9 mouse cellular contexts compared by ENCODE assay signal in the genomic region with DNA sequence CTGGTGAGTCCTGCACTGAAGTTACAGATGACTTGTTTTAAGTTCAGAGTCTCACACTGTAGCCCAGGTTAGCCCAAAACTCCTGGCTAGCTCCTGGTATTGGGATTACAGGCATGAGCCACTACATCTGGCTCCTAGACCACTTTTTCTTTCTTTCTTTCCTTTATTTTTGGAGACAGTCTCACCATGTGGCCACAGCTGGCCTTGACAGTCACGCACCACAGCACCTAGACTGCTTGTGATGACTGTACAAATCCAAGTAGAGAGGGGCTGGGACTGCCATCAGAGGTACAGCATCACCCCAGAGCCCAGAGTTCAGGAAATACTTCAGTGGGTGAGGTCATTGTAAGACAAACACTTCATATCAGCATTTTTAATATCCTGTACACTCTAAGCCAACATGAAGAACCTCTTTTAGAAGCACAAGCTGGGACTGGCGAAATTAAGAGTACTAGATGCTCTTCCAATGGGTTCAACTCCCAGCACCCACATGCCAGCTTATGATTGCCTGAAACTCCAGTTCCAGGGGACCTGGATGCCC. TPM values are rescaled to one million over a fixed set of nuclear protein-coding genes. Genes with fewer than 3 reads are reported as not detected.
DNase-seq lines count a peak whose midpoint lies in the region; ATAC-seq and TF ChIP-seq lines count a peak whose summit lies in the region.
"Had no signal": no experiment of that assay in that cellular context is flagged by ENCODE, and none has a peak within 500 bp of the region (broad histone marks: within the 10 kb centered on the region; RNA-seq: fewer than 3 reads in every experiment).

No protein-coding gene starts in this region.

- H3K79me2 ChIP-seq in CH12.LX (replicated peaks; ENCODE audit: control insufficient read depth, extremely low read depth, insufficient read depth, poor library complexity, severe bottlenecking), result peaks cover 70% of the 10 kb centered on the region

- H3K4me2 ChIP-seq in CH12.LX (ENCODE audit: insufficient read depth, low read depth, poor library complexity, severe bottlenecking), result peak overlapping the region; percentile 89
- peak overlapping the region; percentile 99 for H3K4me2 ChIP-seq in hindbrain, embryonic 12.5 days (replicated peaks)
- H3K4me2 ChIP-seq in lung, postnatal 0 days (replicated peaks; ENCODE audit: low read depth, low read length), result peak overlapping the region; percentile 82; the same call in 1 of the 2 replicates

- ATAC-seq in erythroblast, adult 5-6 weeks (replicated peaks; ENCODE audit: low FRiP score, poor library complexity, severe bottlenecking), result no peak
- ATAC-seq in hindbrain, embryonic 12.5 days (ENCODE audit: low FRiP score), result no peak
- ATAC-seq in lung, postnatal 0 days, result peak; percentile 16
- ATAC-seq in granulocyte monocyte progenitor cell, adult 5-6 weeks (replicated peaks; ENCODE audit: poor library complexity, severe bottlenecking), result no peak

- no peak for TF ChIP-seq POLR2A in CH12.LX (IDR thresholded peaks at IDR 0.05; ENCODE audit: low read depth, low read length)

- TF ChIP-seq RAD21 in CH12.LX (IDR thresholded peaks at IDR 0.05; ENCODE audit: low read depth, low read length), result no peak

- H3K9ac ChIP-seq in CH12.LX (ENCODE audit: insufficient read depth, low read depth), result peak overlapping the region; percentile 100
- H3K9ac ChIP-seq in hindbrain, embryonic 12.5 days, result 0 out of 2 replicates have a peak overlapping the region, but pooled peaks have one; percentile 10
- no peak overlapping the region for H3K9ac ChIP-seq in lung, postnatal 0 days (replicated peaks; ENCODE audit: low read depth)

- TF ChIP-seq CTCF in CH12.LX (conservative IDR thresholded peaks at IDR 0.05 in 1 of 2, IDR thresholded peaks at IDR 0.05 in 1 of 2; ENCODE audit: low read depth in 2 of 2, low read length in 2 of 2), result no peak
- TF ChIP-seq CTCF in lung, postnatal 0 days (IDR thresholded peaks at IDR 0.05), result no peak

- no peaks in the 10 kb centered on the region for H3K27me3 ChIP-seq in erythroblast, embryonic 14.5 days (ENCODE audit: control insufficient read depth)
- H3K27me3 ChIP-seq in CH12.LX (replicated peaks), result peaks cover under 1% of the 10 kb centered on the region
- no peaks in the 10 kb centered on the region for H3K27me3 ChIP-seq in hindbrain, embryonic 12.5 days
- H3K27me3 ChIP-seq in lung, postnatal 0 days (replicated peaks; ENCODE audit: insufficient read depth, low read length), result no peaks in the 10 kb centered on the region

- peaks cover 63% of the 10 kb centered on the region for H3K36me3 ChIP-seq in erythroblast, embryonic 14.5 days (ENCODE audit: control insufficient read depth)
- peaks cover 41 to 56% of the 10 kb centered on the region in 2 experiments for H3K36me3 ChIP-seq in CH12.LX (replicated peaks in 1 of 2; ENCODE audit: control insufficient read depth in 1 of 2, insufficient read depth in 1 of 2, low read length in 1 of 2)
- H3K36me3 ChIP-seq in hindbrain, embryonic 12.5 days, result peaks cover 39% of the 10 kb centered on the region
- peaks cover 20% of the 10 kb centered on the region for H3K36me3 ChIP-seq in lung, postnatal 0 days (ENCODE audit: insufficient read depth, low read length)

- in situ Hi-C loops in CH12.LX (cut with MboI; ENCODE audit: low pct_ligation_motif_present, low pct_unique_long_range_greater_than_20kb, low sequenced_read_pairs), result loop anchor here (5.0 to 10.0 kb wide), 2 partner anchors 34 to 86 kb away; a partner anchor contains a TSS

- WGBS in hindbrain, embryonic 12.5 days, result 85% methylated on average over 2 of the region's 2 CpGs
- 26% methylated on average over 2 of the region's 2 CpGs for WGBS in lung, postnatal 0 days

- peak overlapping the region; percentile 86 for H3K4me3 ChIP-seq in erythroblast, embryonic 14.5 days (replicated peaks)
- H3K4me3 ChIP-seq in CH12.LX (replicated peaks in 1 of 3; ENCODE audit: low read depth in 2 of 3, low read length in 2 of 3, poor library complexity in 1 of 3), result no peak overlapping the region
- peak overlapping the region; percentile 10; the same call in 1 of the 2 replicates for H3K4me3 ChIP-seq in hindbrain, embryonic 12.5 days
- H3K4me3 ChIP-seq in lung, postnatal 0 days (ENCODE audit: low read depth, low read length), result no peak overlapping the region

- dilution Hi-C loops in CH12.LX (cut with MboI; ENCODE audit: extremely low pct_ligation_motif_present, extremely low pct_unique_long_range_greater_than_20kb, low sequenced_read_pairs), result no loop called here

- no peak overlapping the region for H3K27ac ChIP-seq in CH12.LX (ENCODE audit: insufficient read depth, low read depth)
- H3K27ac ChIP-seq in hindbrain, embryonic 12.5 days, result no peak overlapping the region
- peak overlapping the region; percentile 98; the same call in 1 of the 2 replicates for H3K27ac ChIP-seq in lung, postnatal 0 days (ENCODE audit: low read length)

- DNase-seq in CH12.LX (ENCODE audit: extremely low read depth), result peak; percentile 68
- DNase-seq in lung, postnatal 0 days (ENCODE audit: low spot score), result peak; percentile 80
- DNase-seq in adrenal gland, postnatal 10 days, result no peak
- no peak for DNase-seq in embryo, embryonic 9.5 days (ENCODE audit: extremely low spot score)
- DNase-seq: gastrocnemius, postnatal 14 days had no signal

- H3K4me1 ChIP-seq in erythroblast, embryonic 14.5 days (ENCODE audit: control insufficient read depth), result peaks cover 45% of the 10 kb centered on the region
- peaks cover 11 to 36% of the 10 kb centered on the region in 2 experiments for H3K4me1 ChIP-seq in CH12.LX (ENCODE audit: control insufficient read depth in 1 of 2, insufficient read depth in 2 of 2)
- peaks cover 36% of the 10 kb centered on the region for H3K4me1 ChIP-seq in hindbrain, embryonic 12.5 days
- H3K4me1 ChIP-seq in lung, postnatal 0 days (ENCODE audit: insufficient read depth, low read depth, low read length), result peaks cover 15% of the 10 kb centered on the region; the same call in 1 of the 2 replicates

- no peaks in the 10 kb centered on the region for H3K9me3 ChIP-seq in erythroblast, embryonic 14.5 days (ENCODE audit: control insufficient read depth, low read length)
- H3K9me3 ChIP-seq in CH12.LX (replicated peaks; ENCODE audit: low read length), result no peaks in the 10 kb centered on the region
- no peaks in the 10 kb centered on the region for H3K9me3 ChIP-seq in hindbrain, embryonic 12.5 days (replicated peaks)
- no peaks in the 10 kb centered on the region for H3K9me3 ChIP-seq in lung, postnatal 0 days (ENCODE audit: low read length)

- TF ChIP-seq EP300 in CH12.LX (IDR thresholded peaks at IDR 0.05; ENCODE audit: low read length), result no peak
- TF ChIP-seq EP300 in lung, postnatal 0 days (IDR thresholded peaks at IDR 0.05), result 0 out of 2 replicates have a peak, but pooled peaks have one; percentile 44

RNA-seq across cellular contexts. Expression of a gene that starts 3.6 kb away (rescaled TPM):
- polyA plus RNA-seq in erythroblast, embryonic 14.5 days (2012), result 19.3 and 26.5 TPM in 2 replicates
- 81.3 and 118 TPM in 2 replicates for total RNA-seq in erythroblast, adult 5-6 weeks (2015; ENCODE audit: low replicate concordance)
- total RNA-seq in erythroblast, adult 5-6 weeks (2017; ENCODE audit: low replicate concordance), result 58.7 and 64.3 TPM in 2 replicates
- total RNA-seq in CH12.LX (2012; rRNA removed) (356 and 455 TPM in 2 replicates), CH12.LX (2014; rRNA removed) (731 and 764 TPM in 2 replicates)
- 417 and 578 TPM in 2 replicates for polyA plus RNA-seq in CH12.LX (2012; ENCODE audit: insufficient read length, low read depth)
- 713 and 760 TPM in 2 replicates for polyA plus RNA-seq in hindbrain, embryonic 12.5 days (2016; fragmentation: Nextera tagmentation; extraction: Ambion mirVana)
- polyA plus RNA-seq in lung, postnatal 0 days (2015; fragmentation: Nextera tagmentation; extraction: Ambion mirVana), result 456 and 477 TPM in 2 replicates
- total RNA-seq in granulocyte monocyte progenitor cell, adult 5-6 weeks (2014; fragmentation: Nextera tagmentation), result 356 and 387 TPM in 2 replicates
- total RNA-seq in granulocyte monocyte progenitor cell, adult 5-6 weeks (2017), result 268 and 276 TPM in 2 replicates
- 100 to 1,000 TPM; 221 to 242 TPM for total RNA-seq in adrenal gland, postnatal 10 days (2021)

RNA-seq across cellular contexts. Expression of a gene that starts 14.7 kb away (rescaled TPM):
- not detected in 2 replicates for polyA plus RNA-seq in erythroblast, embryonic 14.5 days (2012)
- 1.5 TPM in 1 of 2 replicates, not detected in the other for total RNA-seq in erythroblast, adult 5-6 weeks (2015; ENCODE audit: low replicate concordance)
- total RNA-seq in erythroblast, adult 5-6 weeks (2017; ENCODE audit: low replicate concordance), result 0.42 TPM in 1 of 2 replicates, not detected in the other
- 0.08 and 0.21 TPM in 2 replicates for total RNA-seq in CH12.LX (2012; rRNA removed)
- not detected in 2 replicates for total RNA-seq in CH12.LX (2014; rRNA removed)
- polyA plus RNA-seq in CH12.LX (2012; ENCODE audit: insufficient read length, low read depth), result 0.19 and 0.25 TPM in 2 replicates
- 5.5 and 5.9 TPM in 2 replicates for polyA plus RNA-seq in hindbrain, embryonic 12.5 days (2016; fragmentation: Nextera tagmentation; extraction: Ambion mirVana)
- 2.6 and 2.8 TPM in 2 replicates for polyA plus RNA-seq in lung, postnatal 0 days (2015; fragmentation: Nextera tagmentation; extraction: Ambion mirVana)
- 7.6 and 9.1 TPM in 2 replicates for total RNA-seq in granulocyte monocyte progenitor cell, adult 5-6 weeks (2014; fragmentation: Nextera tagmentation)
- total RNA-seq in granulocyte monocyte progenitor cell, adult 5-6 weeks (2017), result 3.8 and 11.9 TPM in 2 replicates
- total RNA-seq in adrenal gland, postnatal 10 days (2021), result 10 to 100 TPM in 1 of 2 experiments, 1 to 10 TPM in 1; 6.4 to 11.8 TPM

RNA-seq across cellular contexts. Expression of a gene that starts 27.3 kb away (rescaled TPM):
- polyA plus RNA-seq in erythroblast, embryonic 14.5 days (2012), result 0.28 and 0.74 TPM in 2 replicates
- 153 and 185 TPM in 2 replicates for total RNA-seq in erythroblast, adult 5-6 weeks (2015; ENCODE audit: low replicate concordance)
- 68.4 and 78.9 TPM in 2 replicates for total RNA-seq in erythroblast, adult 5-6 weeks (2017; ENCODE audit: low replicate concordance)
- total RNA-seq in CH12.LX (2012; rRNA removed), result 0.34 TPM in 1 of 2 replicates, not detected in the other
- not detected in 2 replicates for total RNA-seq in CH12.LX (2014; rRNA removed)
- polyA plus RNA-seq in CH12.LX (2012; ENCODE audit: insufficient read length, low read depth), result not detected in 2 replicates
- polyA plus RNA-seq in hindbrain, embryonic 12.5 days (2016; fragmentation: Nextera tagmentation; extraction: Ambion mirVana), result not detected in 2 replicates
- polyA plus RNA-seq in lung, postnatal 0 days (2015; fragmentation: Nextera tagmentation; extraction: Ambion mirVana), result 2.9 and 3.5 TPM in 2 replicates
- total RNA-seq in granulocyte monocyte progenitor cell, adult 5-6 weeks (2014; fragmentation: Nextera tagmentation), result 2.4 and 94.9 TPM in 2 replicates
- total RNA-seq in granulocyte monocyte progenitor cell, adult 5-6 weeks (2017), result 21.6 and 23.7 TPM in 2 replicates
- total RNA-seq in adrenal gland, postnatal 10 days (2021), result 1 to 10 TPM; 1.8 to 2.4 TPM

RNA-seq across cellular contexts. Expression of a gene that starts 30.9 kb away (rescaled TPM):
- polyA plus RNA-seq in erythroblast, embryonic 14.5 days (2012), result 1.5 and 2.2 TPM in 2 replicates
- 3.1 and 3.6 TPM in 2 replicates for total RNA-seq in erythroblast, adult 5-6 weeks (2015; ENCODE audit: low replicate concordance)
- 5.2 and 8.6 TPM in 2 replicates for total RNA-seq in erythroblast, adult 5-6 weeks (2017; ENCODE audit: low replicate concordance)
- total RNA-seq in CH12.LX (2012; rRNA removed) (38.7 and 40.0 TPM in 2 replicates), CH12.LX (2014; rRNA removed) (38.3 and 40.8 TPM in 2 replicates)
- polyA plus RNA-seq in CH12.LX (2012; ENCODE audit: insufficient read length, low read depth), result 42.3 and 52.8 TPM in 2 replicates
- polyA plus RNA-seq in hindbrain, embryonic 12.5 days (2016; fragmentation: Nextera tagmentation; extraction: Ambion mirVana), result 60.0 and 61.8 TPM in 2 replicates
- polyA plus RNA-seq in lung, postnatal 0 days (2015; fragmentation: Nextera tagmentation; extraction: Ambion mirVana), result 33.0 and 37.2 TPM in 2 replicates
- 10.9 and 17.1 TPM in 2 replicates for total RNA-seq in granulocyte monocyte progenitor cell, adult 5-6 weeks (2014; fragmentation: Nextera tagmentation)
- total RNA-seq in granulocyte monocyte progenitor cell, adult 5-6 weeks (2017), result 23.6 and 27.8 TPM in 2 replicates
- 10 to 100 TPM; 22.1 to 22.6 TPM for total RNA-seq in adrenal gland, postnatal 10 days (2021)

RNA-seq across cellular contexts. Expression of a gene that starts 30.9 kb away (rescaled TPM):
- polyA plus RNA-seq in erythroblast, embryonic 14.5 days (2012), result 1.3 and 2.1 TPM in 2 replicates
- total RNA-seq in erythroblast, adult 5-6 weeks (2015; ENCODE audit: low replicate concordance), result 6.0 and 6.3 TPM in 2 replicates
- 3.6 and 3.7 TPM in 2 replicates for total RNA-seq in erythroblast, adult 5-6 weeks (2017; ENCODE audit: low replicate concordance)
- total RNA-seq in CH12.LX (2012; rRNA removed), result 24.0 and 27.0 TPM in 2 replicates
- 20.7 and 22.1 TPM in 2 replicates for total RNA-seq in CH12.LX (2014; rRNA removed)
- polyA plus RNA-seq in CH12.LX (2012; ENCODE audit: insufficient read length, low read depth), result 24.5 and 28.0 TPM in 2 replicates
- polyA plus RNA-seq in hindbrain, embryonic 12.5 days (2016; fragmentation: Nextera tagmentation; extraction: Ambion mirVana), result 59.4 and 59.5 TPM in 2 replicates
- 68.3 and 74.5 TPM in 2 replicates for polyA plus RNA-seq in lung, postnatal 0 days (2015; fragmentation: Nextera tagmentation; extraction: Ambion mirVana)
- 10.9 and 19.2 TPM in 2 replicates for total RNA-seq in granulocyte monocyte progenitor cell, adult 5-6 weeks (2014; fragmentation: Nextera tagmentation)
- total RNA-seq in granulocyte monocyte progenitor cell, adult 5-6 weeks (2017), result 23.7 and 27.8 TPM in 2 replicates
- total RNA-seq in adrenal gland, postnatal 10 days (2021), result 10 to 100 TPM; 30.6 to 30.7 TPM

Comparison
In these comparisons a context has a peak if more than half of its experiments do, and no peak if none do; other contexts are left out.
1. H3K4me3 ChIP-seq: peak in erythroblast, embryonic 14.5 days (single experiment) and hindbrain, embryonic 12.5 days (single experiment); none in CH12.LX (0 of 3) and lung, postnatal 0 days (single experiment).
2. DNase-seq: peak in CH12.LX (single experiment) and lung, postnatal 0 days (single experiment); none in adrenal gland, postnatal 10 days (single experiment) and embryo, embryonic 9.5 days (single experiment).
3. Peak in every context shown above with its lines, with median percentiles within 50 percentile points of each other: H3K4me2 ChIP-seq.